Mouse (Mus musculus) brain, embryonic 18.5 days (tissue): ENCODE measurements around the gene Grifin.

Experiments
- DNase-seq: peaks from one replicate; pipeline ENCODE4 v3.0.0-alpha.2; 2012; ENCODE audit warnings: low read depth, low spot score

The Grifin gene

GRCm38 (mm10) chr5:140589082-140589774, 24.4 kb upstream of the Grifin start:
- DNase-seq, result no peak

- no peak for DNase-seq
These were observed 19.0 kb upstream of the Grifin start for GRCm38 (mm10) chr5:140583732-140584368.

- DNase-seq, result no peak
These were observed 18.3 kb upstream of the Grifin start for GRCm38 (mm10) chr5:140582995-140583731.

GRCm38 (mm10) chr5:140581569-140581968, 16.7 kb upstream of the Grifin start:
- DNase-seq, result no peak

GRCm38 (mm10) chr5:140579771-140580170, 14.9 kb upstream of the Grifin start:
- no peak for DNase-seq

GRCm38 (mm10) chr5:140579221-140579620, 14.3 kb upstream of the Grifin start:
- DNase-seq, result no peak

GRCm38 (mm10) chr5:140575381-140575866, 10.6 kb upstream of the Grifin start:
- DNase-seq, result no peak

GRCm38 (mm10) chr5:140572611-140573010, 7.7 kb upstream of the Grifin start:
- DNase-seq, result no peak

GRCm38 (mm10) chr5:140571673-140572072, 6.8 kb upstream of the Grifin start:
- DNase-seq, result no peak

- no peak for DNase-seq
These were observed 6.3 kb upstream of the Grifin start for GRCm38 (mm10) chr5:140571201-140571600.

GRCm38 (mm10) chr5:140570223-140570870, 5.5 kb upstream of the Grifin start:
- no peak for DNase-seq

GRCm38 (mm10) chr5:140569032-140569595, 4.2 kb upstream of the Grifin start:
- no peak for DNase-seq

GRCm38 (mm10) chr5:140568321-140568970, 3.6 kb upstream of the Grifin start:
- no peak for DNase-seq

GRCm38 (mm10) chr5:140567751-140568150, 2.9 kb upstream of the Grifin start:
- DNase-seq, result no peak

GRCm38 (mm10) chr5:140567321-140567720, 2.5 kb upstream of the Grifin start:
- no peak for DNase-seq

- DNase-seq, result no peak
These were observed 1.4 kb upstream of the Grifin start for GRCm38 (mm10) chr5:140566271-140566670.

- no peak for DNase-seq
These were observed 985 bp upstream of the Grifin start for GRCm38 (mm10) chr5:140565856-140566255.

- DNase-seq, result no peak
These were observed 580 bp upstream of the Grifin start for GRCm38 (mm10) chr5:140565451-140565850.

- DNase-seq, result no peak
These were observed 2.3 kb downstream of the Grifin start for GRCm38 (mm10) chr5:140562601-140563000.

- DNase-seq, result no peak
These were observed 8.0 kb downstream of the Grifin start for GRCm38 (mm10) chr5:140556859-140557258.

GRCm38 (mm10) chr5:140553719-140554118, 11.2 kb downstream of the Grifin start:
- no peak for DNase-seq
